Mouse (Mus musculus) liver, embryonic 16.5 days (tissue): ENCODE data around the gene Tacc2. TPM values are rescaled to one million over a fixed set of nuclear protein-coding genes. Genes with fewer than 3 reads are reported as not detected.
A peak's percentile ranks its signal among the peaks of the same experiment; 100 is the strongest.

Source experiments
- ATAC-seq: fragments of 200-750 bp; cut with Nextera tagmentation; 2 replicates; pipeline ENCODE4 v1.8.0; 2017; ENCODE audit warnings: low read depth, mild to moderate bottlenecking, moderate number of reproducible peaks, moderate library complexity
- H3K27ac ChIP-seq: fragments of 300-500 bp; sonication (generic); 2 replicates; pipeline ENCODE4 v1.5.1; 2014; ENCODE audit warnings: mild to moderate bottlenecking, low read length
- H3K27me3 ChIP-seq: fragments of 300-500 bp; sonication (generic); 2 replicates; pipeline ENCODE4 v1.6.1; 2014; ENCODE audit warnings: low read depth, low read length, mixed read lengths; ENCODE audit not compliant: control insufficient read depth, insufficient read depth
- H3K36me3 ChIP-seq: fragments of 300-500 bp; sonication (generic); 2 replicates; pipeline ENCODE4 v1.6.1; 2014; ENCODE audit warnings: mild to moderate bottlenecking; ENCODE audit not compliant: control insufficient read depth, insufficient read depth
- H3K4me1 ChIP-seq: fragments of 300-500 bp; sonication (generic); 2 replicates; pipeline ENCODE4 v1.6.1; 2014; ENCODE audit warnings: low read depth, low read length, mixed read lengths; ENCODE audit not compliant: control insufficient read depth
- H3K4me2 ChIP-seq: fragments of 300-500 bp; sonication (generic); 2 replicates; pipeline ENCODE4 v1.6.1; 2014; ENCODE audit warnings: low read depth, low read length, mixed read lengths
- H3K4me3 ChIP-seq: fragments of 300-500 bp; sonication (generic); 2 replicates; pipeline ENCODE4 v1.5.1; 2014; ENCODE audit warnings: low read depth, mild to moderate bottlenecking, low read length
- H3K9ac ChIP-seq: fragments of 300-500 bp; sonication (generic); 2 replicates; pipeline ENCODE4 v1.6.1; 2014; ENCODE audit warnings: low read depth, low read length
- H3K9me3 ChIP-seq: fragments of 300-500 bp; sonication (generic); replicated peaks from 2 replicates; pipeline ENCODE4 v1.6.1; 2016; ENCODE audit warnings: low read length; ENCODE audit not compliant: control insufficient read depth
- WGBS: fragments of 180-500 bp; shearing (Covaris S2); extraction: QIAGEN DNeasy Blood & Tissue Kit; methylation state at CpG from one replicate; pipeline ENCODE4 v1.1.7; 2014; ENCODE audit not compliant: insufficient replicate concordance; 5-methylcytosine and 5-hydroxymethylcytosine counted together
- polyA plus RNA-seq: library from polyadenylated mRNA; unstranded; fragments of >200 nt; fragmentation: Nextera tagmentation; extraction: Ambion mirVana; gene quantifications from 2 replicates; pipeline ENCODE4 v1.2.1, GENCODE M21; 2015

Gene Tacc2
- polyA plus RNA-seq, 1 experiment from 2014 or later = 3.3 TPM

DNA sequence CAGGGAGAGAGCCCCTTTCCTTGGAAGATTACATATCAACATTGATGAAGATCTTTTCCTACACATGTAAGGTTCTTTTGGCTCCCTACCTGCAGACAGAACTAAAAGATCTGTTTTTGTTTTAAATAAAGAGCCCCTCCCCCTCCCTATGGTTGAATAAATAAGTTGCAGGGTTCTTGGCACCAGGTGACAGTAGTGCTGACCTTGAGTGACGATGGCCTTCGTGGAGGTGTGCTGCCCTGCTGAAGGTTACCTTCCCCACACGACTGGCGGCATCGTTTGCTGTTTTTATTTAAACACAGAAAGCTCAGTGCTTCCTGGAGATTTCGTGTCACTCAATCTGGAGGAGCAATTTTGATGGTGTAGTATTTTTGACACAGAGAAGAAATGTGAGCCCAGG, 113.6 kb downstream of the Tacc2 start:
- Histone ChIP-seq H3K27ac (no peak overlapping the region), H3K9me3 (no peaks in the 10 kb centered on the region), H3K4me3 (no peak overlapping the region), H3K9ac (no peak overlapping the region), H3K4me1 (peaks cover 3% of the 10 kb centered on the region; the same call in 1 of the 2 replicates), H3K36me3 (no peaks in the 10 kb centered on the region), H3K4me2 (no peak overlapping the region), H3K27me3 (peaks cover 13% of the 10 kb centered on the region)
- ATAC-seq = no peak
- 68% methylated on average over 6 of the region's 6 CpGs for WGBS

DNA sequence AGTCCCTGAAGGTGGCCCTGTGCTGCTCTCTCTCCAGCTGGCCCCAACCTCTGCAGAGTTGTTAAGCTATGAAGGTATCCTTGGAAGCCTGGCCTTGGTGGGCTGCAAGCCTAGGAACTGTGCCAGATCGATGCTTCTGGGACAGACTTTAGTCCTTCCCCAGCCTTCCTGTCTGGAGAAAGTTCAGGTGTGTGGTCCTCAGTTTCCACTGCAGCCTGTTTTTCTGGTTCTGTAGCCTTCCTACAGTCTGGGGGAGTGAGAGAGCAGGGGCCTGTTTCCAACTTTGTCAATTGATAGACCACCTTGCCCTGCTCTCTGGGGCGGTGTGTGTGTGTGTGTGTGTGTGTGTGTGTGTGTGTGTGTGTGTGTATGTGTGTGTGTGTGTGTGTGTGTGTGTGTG, 114.7 kb downstream of the Tacc2 start:
- H3K4me1 ChIP-seq = peaks cover 3% of the 10 kb centered on the region; the same call in 1 of the 2 replicates
- H3K27me3 ChIP-seq = peaks cover 13% of the 10 kb centered on the region
- H3K4me2 ChIP-seq = no peak overlapping the region
- no peak overlapping the region for H3K4me3 ChIP-seq
- no peak overlapping the region for H3K9ac ChIP-seq
- no peaks in the 10 kb centered on the region for H3K36me3 ChIP-seq
- H3K27ac ChIP-seq = no peak overlapping the region
- ATAC-seq = no peak
- 49% methylated on average over 2 of the region's 2 CpGs for WGBS
- H3K9me3 ChIP-seq = no peaks in the 10 kb centered on the region

DNA sequence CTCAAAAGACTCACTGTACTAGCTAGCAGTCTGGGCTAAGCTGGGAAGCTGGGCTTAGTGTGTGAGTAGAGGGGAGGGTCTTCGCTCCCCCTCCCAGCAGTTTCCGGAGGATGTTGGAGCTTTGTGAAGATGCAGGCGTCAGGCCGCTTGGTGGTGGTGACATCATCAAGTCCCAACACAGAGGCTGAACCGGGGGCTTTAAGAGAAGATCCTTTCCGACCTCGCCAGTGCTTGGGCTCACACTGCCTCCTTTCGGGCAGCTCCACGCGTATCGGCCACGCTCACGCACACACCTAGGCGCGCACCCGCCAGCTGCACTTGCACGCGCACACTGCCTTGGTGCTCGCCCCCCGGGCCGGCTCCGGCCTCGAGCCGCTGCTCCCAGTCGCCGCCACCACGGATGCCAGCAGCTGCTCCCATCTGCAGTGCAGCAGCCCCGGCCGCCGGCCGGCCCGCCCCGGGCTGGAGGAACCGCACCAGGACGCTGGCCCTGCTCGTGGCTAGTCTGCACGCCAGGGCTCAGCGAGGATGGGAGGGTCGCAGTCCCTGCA, 115.2 kb downstream of the Tacc2 start:
- Histone ChIP-seq H3K27me3 (peaks cover 13% of the 10 kb centered on the region), H3K4me2 (peak overlapping the region; percentile 62), H3K9ac (peak overlapping the region; percentile 43; the same call in 1 of the 2 replicates), H3K4me1 (peaks cover 3% of the 10 kb centered on the region; the same call in 1 of the 2 replicates), H3K27ac (peak overlapping the region; percentile 29; the same call in 1 of the 2 replicates), H3K4me3 (peak overlapping the region; percentile 44), H3K9me3 (no peaks in the 10 kb centered on the region), H3K36me3 (no peaks in the 10 kb centered on the region)
- ATAC-seq = peak; percentile 37; the same call in 1 of the 2 replicates
- WGBS = 1% methylated on average over 39 of the region's 39 CpGs

DNA sequence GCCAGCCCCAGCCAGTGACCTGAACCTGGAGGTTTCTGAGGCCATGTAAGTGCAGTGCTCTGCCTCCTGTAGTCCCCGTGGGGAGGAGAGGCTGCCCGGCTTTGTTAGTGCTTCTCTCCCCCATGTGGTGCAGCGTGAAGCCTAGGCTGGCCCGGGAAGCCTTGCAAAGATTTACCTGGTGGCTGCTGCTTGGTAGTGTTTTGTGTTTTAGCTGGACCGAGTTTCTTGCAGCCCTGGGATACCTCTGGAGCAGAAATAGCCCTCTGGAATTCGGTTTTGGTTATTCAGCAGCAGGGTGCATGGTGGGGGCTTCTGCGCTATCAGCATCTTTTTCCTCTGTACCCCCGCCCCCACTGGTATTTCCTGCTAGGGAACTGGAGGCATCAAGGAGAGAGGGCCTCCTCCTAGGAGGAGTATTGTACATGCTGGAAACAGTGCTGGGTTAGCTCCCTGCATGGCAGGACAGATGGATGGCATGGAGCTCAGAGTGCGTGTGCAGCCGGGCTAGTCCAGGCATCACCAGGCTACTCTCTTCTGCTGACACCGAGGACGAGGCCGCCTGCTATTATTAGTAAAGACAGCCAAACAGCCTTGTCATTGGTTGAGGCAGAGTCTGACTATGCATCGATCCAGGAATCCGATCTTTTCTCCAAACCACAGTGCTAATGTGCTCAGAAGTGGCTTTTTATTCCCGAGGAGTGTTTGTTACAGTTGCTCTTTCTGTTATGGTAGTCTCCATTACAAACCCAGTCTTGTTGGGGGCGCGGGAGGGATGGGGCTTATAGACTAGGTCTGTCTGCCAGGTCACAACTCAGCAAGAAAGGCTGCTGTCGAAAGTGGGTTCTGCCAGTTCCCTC, 115.9 kb downstream of the Tacc2 start:
- WGBS = 23% methylated on average over 19 of the region's 19 CpGs
- no peak for ATAC-seq
- peak overlapping the region; percentile 62 for H3K4me2 ChIP-seq

DNA sequence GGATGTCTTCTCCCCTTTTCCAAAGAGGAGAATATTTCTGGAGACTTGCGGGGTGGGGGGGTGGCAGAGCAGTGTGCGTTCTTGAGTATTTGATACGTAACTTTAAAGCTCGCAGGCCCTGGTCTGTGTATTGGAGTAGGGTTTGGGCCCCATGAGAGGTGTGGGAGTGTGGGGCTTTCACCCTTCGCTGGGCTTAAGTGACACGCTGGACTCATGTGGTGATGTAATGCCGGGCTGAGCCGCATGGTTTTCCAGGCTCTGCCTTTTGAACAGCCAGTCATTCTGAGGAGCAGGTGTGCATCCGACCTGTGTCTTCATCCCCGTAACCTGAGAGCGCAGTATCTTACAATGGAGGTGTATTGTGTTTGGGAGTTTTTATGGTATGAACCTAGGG, 116.6 kb downstream of the Tacc2 start:
- WGBS = 67% methylated on average over 11 of the region's 11 CpGs
- H3K27ac ChIP-seq = no peak overlapping the region

More for the DNA sequence above, 115.9 kb downstream of the Tacc2 start:
- peak overlapping the region; percentile 44 for H3K4me3 ChIP-seq
- H3K4me1 ChIP-seq = peaks cover 3% of the 10 kb centered on the region; the same call in 1 of the 2 replicates
- H3K9ac ChIP-seq = peak overlapping the region; percentile 43; the same call in 1 of the 2 replicates
- H3K27ac ChIP-seq = peak overlapping the region; percentile 29; the same call in 1 of the 2 replicates
- H3K27me3 ChIP-seq = peaks cover 13% of the 10 kb centered on the region
- no peaks in the 10 kb centered on the region for H3K36me3 ChIP-seq
- no peaks in the 10 kb centered on the region for H3K9me3 ChIP-seq

DNA sequence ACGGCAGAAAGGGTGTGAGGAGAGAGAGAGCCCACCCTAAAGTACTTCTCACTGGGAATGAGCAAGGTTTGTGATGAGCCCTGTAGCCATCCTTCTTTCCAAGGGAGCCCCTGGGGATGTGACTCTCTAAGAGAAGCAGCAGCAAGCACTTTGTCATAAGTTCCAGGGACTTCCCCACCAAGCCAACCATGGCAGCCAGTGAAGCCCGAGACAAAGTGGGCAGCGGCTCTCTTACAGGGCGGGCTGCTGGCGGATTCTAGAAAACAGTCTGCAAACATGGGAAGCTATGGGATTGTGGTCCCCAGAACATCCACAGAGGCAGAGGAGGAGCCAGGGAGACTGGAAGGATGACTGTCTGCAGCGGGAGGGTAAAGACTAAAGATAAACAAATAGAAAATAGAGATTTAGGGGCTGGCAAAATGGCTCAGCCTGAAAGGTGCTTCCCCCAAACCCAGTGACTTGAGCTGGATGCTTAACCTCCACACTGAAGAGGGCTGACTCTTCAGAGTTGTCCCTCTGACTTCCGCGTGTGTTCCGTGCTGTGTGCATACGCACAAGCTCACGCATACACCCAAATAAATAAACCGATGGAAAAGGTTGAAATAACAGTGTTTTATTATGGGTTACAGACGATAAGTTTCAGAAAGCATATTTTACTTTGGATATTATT, 118.6 kb downstream of the Tacc2 start:
- 70% methylated on average over 13 of the region's 13 CpGs for WGBS
- no peak for ATAC-seq
- Histone ChIP-seq H3K36me3 (no peaks in the 10 kb centered on the region), H3K27ac (no peak overlapping the region), H3K4me2 (no peak overlapping the region), H3K27me3 (peaks cover 13% of the 10 kb centered on the region), H3K4me3 (no peak overlapping the region), H3K4me1 (peaks cover 3% of the 10 kb centered on the region; the same call in 1 of the 2 replicates), H3K9ac (no peak overlapping the region), H3K9me3 (no peaks in the 10 kb centered on the region)

More for the DNA sequence above, 116.6 kb downstream of the Tacc2 start:
- peaks cover 3% of the 10 kb centered on the region; the same call in 1 of the 2 replicates for H3K4me1 ChIP-seq
- H3K9me3 ChIP-seq = no peaks in the 10 kb centered on the region
- H3K4me3 ChIP-seq = no peak overlapping the region
- H3K9ac ChIP-seq = no peak overlapping the region
- H3K36me3 ChIP-seq = no peaks in the 10 kb centered on the region
- H3K4me2 ChIP-seq = peak overlapping the region; percentile 62; the same call in 1 of the 2 replicates
- H3K27me3 ChIP-seq = peaks cover 13% of the 10 kb centered on the region
- no peak for ATAC-seq

DNA sequence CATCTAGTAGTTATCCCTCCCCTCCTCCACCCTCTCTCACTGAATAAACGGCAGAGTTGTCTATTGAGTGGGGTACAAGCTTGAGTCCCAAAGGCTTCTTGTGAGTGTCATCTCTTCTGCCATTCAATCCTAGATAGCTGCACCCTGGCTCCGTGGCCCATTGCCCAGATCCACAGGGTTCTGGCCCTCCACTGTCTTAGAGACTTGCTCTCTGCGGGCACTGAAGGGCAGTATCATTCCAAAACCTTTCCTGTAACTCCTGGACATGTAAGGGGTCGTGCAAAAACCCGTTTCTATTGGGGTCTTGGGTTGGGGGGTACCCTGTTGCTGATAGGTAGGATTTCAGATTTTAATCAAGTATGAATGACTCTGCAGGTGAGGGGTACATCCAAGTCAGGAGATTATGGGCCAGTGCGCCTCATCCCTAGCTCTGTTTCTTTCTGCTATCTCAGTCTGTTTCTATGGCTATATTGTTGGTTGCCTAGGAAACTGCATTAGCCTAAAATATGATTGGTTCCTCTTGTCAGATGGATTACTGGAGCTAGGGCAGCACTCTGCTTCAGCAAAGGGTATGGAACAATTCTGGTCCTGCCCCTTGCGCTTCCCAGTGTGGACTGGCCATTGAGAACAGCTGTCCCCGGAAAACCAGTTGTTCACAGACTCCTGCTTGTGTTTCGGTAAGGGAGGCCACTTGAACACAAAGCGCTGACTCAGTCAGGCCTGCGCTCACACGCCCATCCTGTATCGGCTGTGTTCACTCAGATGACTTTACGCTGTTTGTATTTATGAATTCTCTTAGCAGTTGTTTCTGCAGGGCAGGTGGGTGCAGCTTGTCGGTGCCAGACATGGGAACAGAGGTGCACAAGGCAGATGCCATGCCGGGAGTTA, 119.4 kb downstream of the Tacc2 start:
- WGBS = 70% methylated on average over 16 of the region's 16 CpGs
- Histone ChIP-seq H3K36me3 (no peaks in the 10 kb centered on the region), H3K4me2 (no peak overlapping the region), H3K4me3 (no peak overlapping the region), H3K9ac (no peak overlapping the region), H3K4me1 (peaks cover 3% of the 10 kb centered on the region), H3K27me3 (peaks cover 13% of the 10 kb centered on the region), H3K9me3 (no peaks in the 10 kb centered on the region), H3K27ac (no peak overlapping the region)
- ATAC-seq = no peak

DNA sequence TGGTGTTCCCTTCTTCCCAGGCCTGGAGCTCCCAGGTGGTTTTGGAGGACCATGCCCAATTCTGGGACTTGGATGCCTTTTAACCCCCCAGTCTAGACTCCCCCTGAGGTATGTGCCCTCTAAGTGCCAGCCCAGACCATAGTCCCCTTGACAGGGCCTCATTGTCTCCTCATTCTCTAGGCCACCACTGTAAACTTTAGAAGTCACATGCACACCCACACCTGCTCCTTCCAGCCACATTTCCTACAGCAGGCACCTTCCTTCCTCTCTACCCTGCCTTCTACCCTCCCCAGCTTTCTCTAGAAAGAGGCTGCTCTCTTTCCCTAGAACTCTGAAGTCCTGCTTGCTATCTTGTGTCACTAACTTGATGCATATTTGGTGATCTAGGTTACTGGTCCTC, 121.2 kb downstream of the Tacc2 start:
- Histone ChIP-seq H3K9ac (no peak overlapping the region), H3K9me3 (no peaks in the 10 kb centered on the region), H3K36me3 (no peaks in the 10 kb centered on the region), H3K4me2 (no peak overlapping the region), H3K4me1 (peaks cover 3% of the 10 kb centered on the region), H3K4me3 (no peak overlapping the region), H3K27ac (no peak overlapping the region), H3K27me3 (0 out of 2 replicates have a peak, but pooled peaks cover under 1% of the 10 kb centered on the region)
- ATAC-seq = no peak
